ENCODE assay signal across 16 mouse cellular contexts in the genomic region with DNA sequence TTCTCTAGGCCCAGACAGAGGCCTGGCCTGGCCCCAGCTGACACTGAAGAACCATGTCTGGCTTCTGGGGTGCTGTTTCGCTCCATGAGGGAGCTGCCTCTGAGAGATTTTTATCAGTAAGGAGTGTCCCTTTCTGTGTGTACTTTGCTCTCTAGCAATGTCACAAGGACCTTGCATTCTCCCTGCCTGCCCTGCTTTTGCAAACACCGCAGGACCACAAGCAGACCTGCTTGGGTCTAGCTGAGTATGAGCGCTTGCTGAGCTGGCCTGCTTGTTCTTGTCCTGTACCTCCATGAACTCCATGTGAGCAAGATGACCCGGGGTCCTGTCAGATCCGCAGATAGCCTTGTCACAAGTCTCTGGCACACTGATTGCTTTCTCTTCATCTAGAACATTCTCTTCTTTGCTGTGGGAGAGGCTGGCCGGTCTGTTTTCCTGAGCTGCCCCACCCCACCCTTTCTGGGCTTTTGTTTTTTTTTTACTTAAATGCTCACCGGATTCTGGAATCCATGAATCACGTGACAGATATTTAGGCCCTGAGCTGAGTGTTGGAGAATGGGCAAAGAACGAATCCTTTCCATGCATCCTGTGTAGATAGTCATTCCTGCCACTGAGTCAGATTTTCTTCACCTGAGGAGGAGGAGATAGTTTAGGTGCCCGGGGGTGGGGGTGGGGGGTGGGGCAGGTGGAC. TPM values are rescaled to one million over a fixed set of nuclear protein-coding genes. Genes with fewer than 3 reads are reported as not detected.
A peak's percentile ranks its signal among the peaks of the same experiment; 100 is the strongest.
DNase-seq lines count a peak whose midpoint lies in the region; ATAC-seq and TF ChIP-seq lines count a peak whose summit lies in the region.
"Had no signal": no experiment of that assay in that cellular context is flagged by ENCODE, and none has a peak within 500 bp of the region (broad histone marks: within the 10 kb centered on the region; RNA-seq: fewer than 3 reads in every experiment).

No protein-coding gene starts in this region.

- intact Hi-C loops in heart, postnatal 10 days (cut with DNase I) = loop anchor here (10.0 kb wide), 1 partner anchor 223 kb away; no protein-coding TSS in a partner anchor

- no peak for TF ChIP-seq POLR2A in liver, adult 2 months (IDR thresholded peaks at IDR 0.05; ENCODE audit: extremely low read depth, insufficient read depth, low read length)
- TF ChIP-seq POLR2A in myocyte (IDR thresholded peaks at IDR 0.05; ENCODE audit: insufficient read length, low read depth) = no peak

- ATAC-seq in liver, embryonic 12.5 days = no peak
- ATAC-seq in intestine, embryonic 14.5 days (replicated peaks; ENCODE audit: low FRiP score, low TSS enrichment, low read depth) = peak; percentile 2; the same call in 1 of the 2 replicates
- no peak for ATAC-seq in midbrain, embryonic 11.5 days (ENCODE audit: low FRiP score)
- no peak for ATAC-seq in midbrain, embryonic 16.5 days
- ATAC-seq: forebrain, embryonic 16.5 days had no signal

- DNase-seq in heart, adult 11 months = peak; percentile 86
- DNase-seq in heart, postnatal 10 days = no peak
- DNase-seq in liver, adult 2 months (ENCODE audit: extremely low read depth, low read depth, low spot score) = peak; percentile 30
- peak; percentile 58 for DNase-seq in intestine, embryonic 14.5 days (ENCODE audit: low spot score)
- no peak for DNase-seq in midbrain, embryonic 11.5 days (ENCODE audit: low spot score, missing footprints)
- DNase-seq: cerebellum, adult 9-11 months; gastrocnemius, postnatal 14 days; right cerebral cortex, postnatal 25 days had no signal

- H3K4me2 ChIP-seq in liver, embryonic 12.5 days = no peak overlapping the region
- H3K4me2 ChIP-seq in intestine, embryonic 14.5 days (ENCODE audit: low read length) = 0 out of 2 replicates have a peak overlapping the region, but pooled peaks have one; percentile 2
- no peak overlapping the region for H3K4me2 ChIP-seq in myocyte (ENCODE audit: low read depth)
- H3K4me2 ChIP-seq in midbrain, embryonic 11.5 days = no peak overlapping the region
- H3K4me2 ChIP-seq in midbrain, embryonic 16.5 days (ENCODE audit: low read length) = no peak overlapping the region
- H3K4me2 ChIP-seq: embryonic facial prominence, embryonic 12.5 days; hindbrain, embryonic 12.5 days had no signal

- no peak overlapping the region for H3K27ac ChIP-seq in liver, adult 2 months (replicated peaks; ENCODE audit: insufficient read depth, low read depth, low read length)
- H3K27ac ChIP-seq in liver, embryonic 12.5 days = no peak overlapping the region
- peak overlapping the region; percentile 67 for H3K27ac ChIP-seq in intestine, embryonic 14.5 days (ENCODE audit: low read depth)
- H3K27ac ChIP-seq in midbrain, embryonic 11.5 days (ENCODE audit: low read depth, low read length) = no peak overlapping the region
- no peak overlapping the region for H3K27ac ChIP-seq in midbrain, embryonic 16.5 days (ENCODE audit: low read length)
- H3K27ac ChIP-seq: embryonic facial prominence, embryonic 12.5 days; hindbrain, embryonic 12.5 days; liver, embryonic 14.5 days had no signal

- no peak overlapping the region for H3ac ChIP-seq in myocyte (ENCODE audit: control insufficient read depth, insufficient read length)

- no peak for TF ChIP-seq CTCF in liver, adult 2 months (IDR thresholded peaks at IDR 0.05; ENCODE audit: low read depth, low read length)

- H3K4me3 ChIP-seq in liver, adult 2 months (ENCODE audit: insufficient read depth, low read depth, low read length) = no peak overlapping the region
- H3K4me3 ChIP-seq in liver, embryonic 12.5 days = no peak overlapping the region
- no peak overlapping the region for H3K4me3 ChIP-seq in intestine, embryonic 14.5 days (ENCODE audit: low read depth, low read length)
- H3K4me3 ChIP-seq in myocyte = no peak overlapping the region
- H3K4me3 ChIP-seq in midbrain, embryonic 11.5 days (ENCODE audit: low read depth, low read length) = no peak overlapping the region
- no peak overlapping the region for H3K4me3 ChIP-seq in midbrain, embryonic 16.5 days (ENCODE audit: low read depth, low read length)
- H3K4me3 ChIP-seq: embryonic facial prominence, embryonic 12.5 days; hindbrain, embryonic 12.5 days had no signal

- 62% methylated on average over 10 of the region's 10 CpGs for WGBS in liver, adult 2 months
- WGBS in liver, embryonic 12.5 days (ENCODE audit: insufficient replicate concordance) = 71% methylated on average over 10 of the region's 10 CpGs
- 65% methylated on average over 10 of the region's 10 CpGs for WGBS in intestine, embryonic 14.5 days
- WGBS in midbrain, embryonic 11.5 days = 82% methylated on average over 10 of the region's 10 CpGs
- WGBS in midbrain, embryonic 16.5 days = 84% methylated on average over 10 of the region's 10 CpGs

- no peaks in the 10 kb centered on the region for H3K27me3 ChIP-seq in liver, adult 2 months (ENCODE audit: control insufficient read depth, insufficient read depth, low read length)
- peaks cover 7% of the 10 kb centered on the region; the same call in 1 of the 2 replicates for H3K27me3 ChIP-seq in liver, embryonic 12.5 days (replicated peaks)
- H3K27me3 ChIP-seq in intestine, embryonic 14.5 days (replicated peaks; ENCODE audit: control insufficient read depth, insufficient read depth, low read length) = no peaks in the 10 kb centered on the region
- no peaks in the 10 kb centered on the region for H3K27me3 ChIP-seq in myocyte (ENCODE audit: control insufficient read depth, insufficient read depth, insufficient read length)
- H3K27me3 ChIP-seq in midbrain, embryonic 11.5 days (ENCODE audit: control insufficient read depth, insufficient read depth, low read length) = no peaks in the 10 kb centered on the region
- no peaks in the 10 kb centered on the region for H3K27me3 ChIP-seq in midbrain, embryonic 16.5 days (ENCODE audit: control insufficient read depth, insufficient read depth, low read depth, low read length)
- H3K27me3 ChIP-seq: embryonic facial prominence, embryonic 12.5 days; hindbrain, embryonic 12.5 days had no signal

- H3K79me2 ChIP-seq in liver, adult 2 months (ENCODE audit: control insufficient read depth, insufficient read depth, low read length) = no peaks in the 10 kb centered on the region
- peaks cover 42% of the 10 kb centered on the region for H3K79me2 ChIP-seq in myocyte (ENCODE audit: control insufficient read depth, insufficient read depth)

- H3K36me3 ChIP-seq in liver, adult 2 months (ENCODE audit: control insufficient read depth, insufficient read depth, low read length) = no peaks in the 10 kb centered on the region
- H3K36me3 ChIP-seq in liver, embryonic 12.5 days = no peaks in the 10 kb centered on the region
- no peaks in the 10 kb centered on the region for H3K36me3 ChIP-seq in intestine, embryonic 14.5 days (ENCODE audit: control insufficient read depth, insufficient read depth, low read length)
- H3K36me3 ChIP-seq in myocyte (ENCODE audit: control insufficient read depth, insufficient read depth) = peaks cover 5% of the 10 kb centered on the region
- no peaks in the 10 kb centered on the region for H3K36me3 ChIP-seq in midbrain, embryonic 11.5 days (ENCODE audit: control insufficient read depth, insufficient read depth, low read length)
- no peaks in the 10 kb centered on the region for H3K36me3 ChIP-seq in midbrain, embryonic 16.5 days (ENCODE audit: control insufficient read depth, insufficient read depth, low read length)
- H3K36me3 ChIP-seq: embryonic facial prominence, embryonic 12.5 days; G1E; hindbrain, embryonic 12.5 days had no signal

- no peak overlapping the region for H3K9ac ChIP-seq in liver, adult 2 months (ENCODE audit: low read depth, low read length)
- H3K9ac ChIP-seq in liver, embryonic 12.5 days = no peak overlapping the region
- H3K9ac ChIP-seq in intestine, embryonic 14.5 days (ENCODE audit: low read length) = no peak overlapping the region
- H3K9ac ChIP-seq in midbrain, embryonic 11.5 days (ENCODE audit: low read length) = no peak overlapping the region
- no peak overlapping the region for H3K9ac ChIP-seq in midbrain, embryonic 16.5 days (ENCODE audit: low read depth, low read length)
- H3K9ac ChIP-seq: embryonic facial prominence, embryonic 12.5 days; hindbrain, embryonic 12.5 days; liver, embryonic 14.5 days had no signal

- H3K9me3 ChIP-seq in liver, embryonic 12.5 days (replicated peaks) = no peaks in the 10 kb centered on the region
- H3K9me3 ChIP-seq in intestine, embryonic 14.5 days (ENCODE audit: control insufficient read depth, low read length) = no peaks in the 10 kb centered on the region
- no peaks in the 10 kb centered on the region for H3K9me3 ChIP-seq in midbrain, embryonic 11.5 days (ENCODE audit: control insufficient read depth, low read length)
- H3K9me3 ChIP-seq in midbrain, embryonic 16.5 days (replicated peaks; ENCODE audit: control insufficient read depth, low read length, poor library complexity, severe bottlenecking) = no peaks in the 10 kb centered on the region
- H3K9me3 ChIP-seq: embryonic facial prominence, embryonic 12.5 days; G1E; hindbrain, embryonic 12.5 days had no signal

- no peaks in the 10 kb centered on the region for H3K4me1 ChIP-seq in liver, adult 2 months (ENCODE audit: control insufficient read depth, insufficient read depth, low read length)
- peaks cover 12% of the 10 kb centered on the region; the same call in 1 of the 2 replicates for H3K4me1 ChIP-seq in liver, embryonic 12.5 days
- peaks cover 54% of the 10 kb centered on the region for H3K4me1 ChIP-seq in intestine, embryonic 14.5 days (replicated peaks; ENCODE audit: control insufficient read depth, insufficient read depth, low read length)
- H3K4me1 ChIP-seq in midbrain, embryonic 11.5 days (ENCODE audit: control insufficient read depth, insufficient read depth, low read length) = no peaks in the 10 kb centered on the region; the same call in 1 of the 2 replicates
- no peaks in the 10 kb centered on the region for H3K4me1 ChIP-seq in midbrain, embryonic 16.5 days (ENCODE audit: control insufficient read depth, insufficient read depth, low read length)

TF ChIP-seq in myocyte, 11 proteins besides CTCF, POLR2A, EP300 and RAD21:
- peak; percentile 72 for TF ChIP-seq USF1 (IDR thresholded peaks at IDR 0.05; ENCODE audit: low read depth)
- no peak for TF ChIP-seq TCF3 (IDR thresholded peaks at IDR 0.05; ENCODE audit: insufficient read length, low read depth)

RNA-seq across cellular contexts. Expression of a gene that starts 11.8 kb away (rescaled TPM):
- total RNA-seq in heart, postnatal 10 days (2021) = 100 to 1,000 TPM; 213 to 249 TPM
- total RNA-seq in liver, adult 2 months (2014; rRNA removed) = 16.9 and 22.8 TPM in 2 replicates
- 20.9 and 22.5 TPM in 2 replicates for polyA plus RNA-seq in liver, adult 2 months (2012; rRNA removed)
- 76.8 and 80.4 TPM in 2 replicates for polyA plus RNA-seq in liver, embryonic 12.5 days (2016; fragmentation: Nextera tagmentation; extraction: Ambion mirVana)
- polyA plus RNA-seq in intestine, embryonic 14.5 days (2014; fragmentation: Nextera tagmentation; extraction: Ambion mirVana) = 190 and 194 TPM in 2 replicates
- 282 TPM for polyA plus RNA-seq in myocyte (2012; fragmentation: generic; extraction: Trizol)
- polyA plus RNA-seq in midbrain, embryonic 11.5 days (2014; fragmentation: Nextera tagmentation; extraction: Ambion mirVana) = 27.9 and 29.9 TPM in 2 replicates
- 18.0 and 20.5 TPM in 2 replicates for polyA plus RNA-seq in midbrain, embryonic 16.5 days (2015; fragmentation: Nextera tagmentation; extraction: Ambion mirVana)

Comparison
In these comparisons a context has a peak if more than half of its experiments do, and no peak if none do; other contexts are left out.
1. DNase-seq: peak in heart, adult 11 months (single experiment), liver, adult 2 months (single experiment) and intestine, embryonic 14.5 days (single experiment); none in heart, postnatal 10 days (0 of 2) and midbrain, embryonic 11.5 days (single experiment).